Mouse (Mus musculus): ENCODE results near the gene Taf1. TPM values are rescaled to one million over a fixed set of nuclear protein-coding genes. Genes with fewer than 3 reads are reported as not detected.

Taf1 gene
- polyA plus RNA-seq, 1 experiment from 2014 or later = 15.4 TPM

DNA sequence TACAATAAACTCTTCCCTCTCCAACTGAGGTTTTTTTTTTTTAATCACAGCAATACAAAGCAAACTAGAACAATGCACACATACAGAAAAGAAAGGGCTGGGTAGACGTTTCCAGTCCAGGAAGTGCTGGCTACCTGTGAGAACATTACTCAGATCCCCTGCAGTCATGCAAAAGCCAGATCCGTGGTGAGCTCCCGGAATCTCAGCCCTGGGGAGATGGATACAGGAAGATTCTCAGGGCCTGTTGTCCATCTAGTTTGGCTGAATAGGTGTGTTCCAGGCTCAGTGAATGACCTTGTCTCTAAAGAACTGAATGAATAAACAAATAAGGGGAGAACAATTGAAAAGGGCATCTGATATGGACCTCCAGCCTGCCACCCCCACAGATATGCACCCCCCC is 90.0 kb downstream of the Taf1 start:
- H3K27ac ChIP-seq = no peak overlapping the region
- ATAC-seq (ENCODE audit: insufficient number of reproducible peaks, insufficient read depth, low FRiP score, low TSS enrichment, low read depth) = no peak
- H3K9me3 ChIP-seq = no peaks in the 10 kb centered on the region
- no peak overlapping the region for H3K4me2 ChIP-seq
- H3K4me1 ChIP-seq = no peaks in the 10 kb centered on the region
- H3K4me3 ChIP-seq = no peak overlapping the region
- no peaks in the 10 kb centered on the region; the same call in 1 of the 2 replicates for H3K27me3 ChIP-seq
- no peak overlapping the region for H3K9ac ChIP-seq
- H3K36me3 ChIP-seq = no peaks in the 10 kb centered on the region
- 44% methylated on average over 3 of the region's 3 CpGs for WGBS

DNA sequence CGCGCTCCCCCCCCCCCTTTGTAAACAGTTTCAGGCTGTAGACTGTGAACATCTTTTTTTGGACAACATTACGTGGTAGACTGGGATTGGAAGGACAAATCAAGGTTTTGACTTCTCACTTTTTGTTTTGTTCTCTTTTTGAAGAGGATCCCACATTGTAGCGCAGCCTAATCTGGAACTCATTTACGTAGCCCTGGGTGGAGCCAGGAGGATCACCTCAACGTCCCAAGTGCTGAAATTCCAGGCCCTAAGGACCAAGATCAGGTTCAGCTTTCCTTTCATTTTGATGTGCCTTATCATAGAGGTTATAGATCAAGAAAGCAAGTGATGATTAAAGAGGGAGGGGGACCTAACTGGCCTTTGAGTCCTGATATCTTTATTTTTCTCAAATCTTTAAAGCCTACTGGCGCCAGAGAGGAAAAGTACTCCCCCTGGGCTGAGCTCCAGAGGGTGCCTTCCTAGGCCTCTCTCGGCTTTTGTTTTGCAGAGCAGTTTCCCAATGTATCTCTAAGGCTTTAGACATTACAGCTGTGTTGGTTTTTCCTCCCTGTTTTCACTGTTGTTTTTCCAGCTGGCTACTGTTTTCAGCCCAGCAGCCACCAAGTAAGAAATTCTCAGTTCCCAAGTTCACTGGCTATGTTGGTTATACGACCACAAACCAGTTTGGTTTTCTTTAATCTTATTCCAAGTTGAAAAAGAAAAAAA is 104.4 kb downstream of the Taf1 start:
- Histone ChIP-seq H3K4me1 (peaks cover 3% of the 10 kb centered on the region; the same call in 1 of the 2 replicates), H3K4me3 (no peak overlapping the region), H3K27ac (no peak overlapping the region), H3K27me3 (peaks cover 44% of the 10 kb centered on the region), H3K4me2 (no peak overlapping the region), H3K9ac (no peak overlapping the region), H3K9me3 (no peaks in the 10 kb centered on the region), H3K36me3 (no peaks in the 10 kb centered on the region)
- ATAC-seq (ENCODE audit: insufficient number of reproducible peaks, insufficient read depth, low FRiP score, low TSS enrichment, low read depth) = no peak
- WGBS = 28% methylated on average over 9 of the region's 9 CpGs

DNA sequence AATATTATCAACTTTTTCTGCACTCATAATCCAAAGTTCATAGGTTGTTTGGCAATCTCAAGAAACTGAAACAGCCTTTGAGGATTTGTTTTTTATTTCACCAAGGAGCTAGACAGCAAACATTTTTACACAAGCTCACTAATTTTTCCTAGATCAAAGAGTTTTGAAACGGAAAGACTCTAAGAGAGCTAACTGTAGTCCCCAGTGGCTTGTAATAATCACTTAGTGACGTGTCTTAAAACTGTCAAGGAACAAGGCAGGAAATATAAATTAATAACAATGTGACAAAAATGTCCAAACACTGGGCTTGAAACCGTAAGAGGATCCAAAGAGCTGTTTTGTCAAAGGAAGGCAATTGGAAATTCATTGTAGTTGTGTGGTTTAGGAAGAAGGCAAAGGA is 106.3 kb downstream of the Taf1 start:
- H3K9me3 ChIP-seq = no peaks in the 10 kb centered on the region
- peak overlapping the region; percentile 51 for H3K4me2 ChIP-seq
- H3K36me3 ChIP-seq = no peaks in the 10 kb centered on the region
- peaks cover 8% of the 10 kb centered on the region; the same call in 1 of the 2 replicates for H3K4me1 ChIP-seq
- peak overlapping the region; percentile 58 for H3K9ac ChIP-seq
- ATAC-seq (ENCODE audit: insufficient number of reproducible peaks, insufficient read depth, low FRiP score, low TSS enrichment, low read depth) = no peak
- H3K27me3 ChIP-seq = peaks cover 44% of the 10 kb centered on the region
- 0 out of 2 replicates have a peak overlapping the region, but pooled peaks have one; percentile 66 for H3K4me3 ChIP-seq
- WGBS = 32% methylated on average over 3 of the region's 3 CpGs
- peak overlapping the region; percentile 87; the same call in 1 of the 2 replicates for H3K27ac ChIP-seq

DNA sequence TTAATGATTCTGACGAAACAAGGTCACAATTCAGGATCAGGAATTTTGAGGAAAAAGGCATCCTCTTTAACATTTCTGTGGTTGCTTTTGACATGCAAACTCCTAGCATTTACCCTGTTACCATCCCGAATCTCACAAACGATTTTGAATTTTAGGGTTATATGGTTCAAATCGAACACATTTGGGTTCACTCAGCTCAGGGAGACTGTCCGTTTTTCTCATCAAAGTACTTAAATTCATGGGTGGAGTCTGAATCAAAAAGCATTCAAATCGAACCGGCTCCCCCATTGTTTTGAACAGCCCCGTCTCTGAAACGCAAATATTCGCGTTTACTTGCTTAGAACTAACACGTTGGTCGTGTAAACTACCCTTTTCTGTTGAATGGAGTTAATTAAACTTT is 106.8 kb downstream of the Taf1 start:
- Histone ChIP-seq H3K4me1 (peaks cover 8% of the 10 kb centered on the region; the same call in 1 of the 2 replicates), H3K27ac (peak overlapping the region; percentile 87), H3K9me3 (no peaks in the 10 kb centered on the region), H3K27me3 (peaks cover 44% of the 10 kb centered on the region), H3K4me2 (peak overlapping the region; percentile 51), H3K4me3 (peak overlapping the region; percentile 66), H3K36me3 (no peaks in the 10 kb centered on the region), H3K9ac (peak overlapping the region; percentile 58)
- ATAC-seq (ENCODE audit: insufficient number of reproducible peaks, insufficient read depth, low FRiP score, low TSS enrichment, low read depth) = no peak
- 20% methylated on average over 13 of the region's 13 CpGs for WGBS

DNA sequence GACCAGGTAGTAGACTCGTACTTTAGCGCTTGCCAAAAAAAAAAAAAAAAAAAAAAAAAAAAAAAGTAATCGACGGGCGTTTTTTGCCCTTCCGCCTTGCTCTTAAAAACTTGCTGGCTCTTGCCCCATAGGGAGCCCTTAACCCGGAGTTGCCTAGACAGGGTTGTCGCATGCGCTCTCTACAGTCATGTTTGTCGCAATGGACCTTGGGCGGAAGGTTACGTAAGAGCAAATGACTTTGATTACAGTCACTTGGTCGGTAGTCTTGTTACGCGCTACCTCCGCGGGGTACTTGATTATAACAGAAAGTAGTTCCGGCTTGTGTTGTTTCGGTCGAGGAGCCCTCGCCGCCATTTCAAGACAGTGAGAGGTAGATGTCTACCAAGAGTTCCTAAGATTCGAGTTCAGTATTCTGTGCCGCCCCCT is 107.2 kb downstream of the Taf1 start, which contains the start of gene Ogt:
Gene Ogt (plus strand): TSS at position 320 of the 426 bp plus-strand sequence.
- Histone ChIP-seq H3K4me3 (peak within 1 kb of the TSS; percentile 66), H3K36me3 (no peaks in the 10 kb centered on the region), H3K9ac (peak within 1 kb of the TSS; percentile 85), H3K9me3 (no peaks in the 10 kb centered on the region), H3K4me2 (peak within 1 kb of the TSS; percentile 62), H3K27me3 (peaks cover 44% of the 10 kb centered on the region), H3K4me1 (peaks cover 8% of the 10 kb centered on the region; the same call in 1 of the 2 replicates), H3K27ac (peak within 1 kb of the TSS; percentile 87)
- peak; percentile 87 for ATAC-seq (ENCODE audit: insufficient number of reproducible peaks, insufficient read depth, low FRiP score, low TSS enrichment, low read depth)
- 23% methylated on average over 24 of the region's 24 CpGs for WGBS

DNA sequence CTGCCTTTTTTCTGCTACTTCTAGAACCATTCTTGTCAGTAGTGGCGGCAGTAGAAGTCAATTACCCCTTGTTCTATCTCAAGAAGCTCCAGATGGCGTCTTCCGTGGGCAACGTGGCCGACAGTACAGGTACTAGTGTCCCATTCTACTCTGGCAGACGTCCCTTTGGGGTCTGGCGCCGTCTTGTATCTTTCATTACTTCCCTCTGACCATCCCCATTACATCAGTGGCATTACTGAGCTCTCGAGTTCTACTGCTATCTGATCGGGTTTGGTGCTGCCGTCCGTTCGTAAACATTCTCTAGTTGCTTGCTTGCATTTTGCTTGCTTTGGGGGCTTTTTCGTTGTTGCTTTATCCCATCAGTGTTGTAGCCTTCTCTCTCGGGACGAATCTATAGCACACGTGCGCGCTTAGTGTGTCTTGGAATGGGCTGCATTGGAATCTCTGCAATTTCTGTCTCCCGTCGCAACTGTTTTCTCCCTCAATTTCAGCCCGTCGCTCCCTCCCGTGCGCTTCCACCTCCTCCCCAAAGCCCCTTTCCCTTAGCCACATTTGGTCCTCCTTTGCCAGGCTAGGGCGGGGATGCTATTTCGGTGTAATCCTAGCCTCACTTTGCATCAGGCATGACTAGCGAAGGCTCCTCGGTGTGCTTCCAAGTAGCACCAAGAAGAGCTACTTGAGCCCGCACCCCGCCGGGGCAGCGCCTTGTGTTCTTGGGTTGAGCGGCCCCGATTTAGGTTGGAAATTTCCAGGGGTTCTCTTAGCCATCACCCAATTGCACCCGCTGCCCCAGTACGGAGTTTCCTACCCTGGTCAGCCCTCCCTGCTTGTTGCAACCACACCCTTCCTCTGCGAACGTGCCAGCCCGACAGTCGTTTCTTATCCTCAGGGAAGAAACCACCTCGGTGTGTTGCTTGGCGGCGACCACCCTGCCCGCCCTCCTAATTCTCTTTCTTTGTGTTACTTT is 107.9 kb downstream of the Taf1 start:
- Histone ChIP-seq H3K27ac (peak overlapping the region; percentile 87), H3K4me3 (peak overlapping the region; percentile 66), H3K27me3 (peaks cover 44% of the 10 kb centered on the region), H3K4me2 (peak overlapping the region; percentile 62), H3K9me3 (no peaks in the 10 kb centered on the region), H3K9ac (peak overlapping the region; percentile 85), H3K36me3 (no peaks in the 10 kb centered on the region), H3K4me1 (peaks cover 8% of the 10 kb centered on the region; the same call in 1 of the 2 replicates)
- WGBS = 19% methylated on average over 45 of the region's 45 CpGs
- ATAC-seq (ENCODE audit: insufficient number of reproducible peaks, insufficient read depth, low FRiP score, low TSS enrichment, low read depth) = no peak

DNA sequence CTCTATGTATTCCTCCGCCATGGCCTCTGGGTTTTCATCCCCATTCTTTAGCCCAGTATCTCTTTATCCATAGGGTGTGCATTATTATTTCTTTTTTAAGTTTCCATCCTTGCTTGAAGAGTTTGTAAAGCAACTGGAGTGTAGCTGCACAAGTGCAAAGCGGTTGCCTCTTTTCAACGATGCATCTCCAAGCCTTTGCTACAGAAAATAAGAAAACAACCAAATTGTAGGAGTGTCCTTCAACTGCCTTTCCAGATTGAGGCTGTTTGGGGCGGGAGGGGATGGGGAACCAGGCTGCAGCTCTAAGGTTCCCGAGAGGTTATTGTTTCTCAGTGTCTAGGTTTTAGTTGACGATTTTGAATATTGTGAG is 108.6 kb downstream of the Taf1 start:
- Histone ChIP-seq H3K9ac (peak overlapping the region; percentile 85), H3K27me3 (peaks cover 44% of the 10 kb centered on the region), H3K4me3 (peak overlapping the region; percentile 66), H3K4me1 (peaks cover 8% of the 10 kb centered on the region; the same call in 1 of the 2 replicates), H3K9me3 (no peaks in the 10 kb centered on the region), H3K36me3 (no peaks in the 10 kb centered on the region), H3K27ac (peak overlapping the region; percentile 87; the same call in 1 of the 2 replicates), H3K4me2 (peak overlapping the region; percentile 62)
- ATAC-seq (ENCODE audit: insufficient number of reproducible peaks, insufficient read depth, low FRiP score, low TSS enrichment, low read depth) = no peak
- WGBS = 13% methylated on average over 6 of the region's 6 CpGs

DNA sequence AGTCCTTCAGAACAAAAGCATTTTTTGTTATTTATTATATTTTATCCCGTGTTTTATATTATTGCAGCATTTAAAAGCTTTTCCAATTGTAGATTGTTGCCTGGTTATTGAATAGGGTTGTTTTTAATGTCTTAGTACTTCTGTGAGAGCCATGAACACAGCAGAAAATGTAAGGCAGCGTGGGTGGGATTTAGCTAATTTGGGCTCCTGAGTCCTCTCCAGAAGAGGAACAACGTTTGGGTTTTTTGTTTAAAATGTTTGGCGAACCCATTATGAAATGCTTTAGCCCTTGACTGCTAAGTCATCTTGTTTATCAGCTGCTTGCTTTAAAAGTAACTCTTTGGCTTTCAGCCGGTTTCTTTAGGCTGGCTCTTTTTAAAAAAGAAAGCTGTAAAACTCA is 109.6 kb downstream of the Taf1 start:
- H3K4me1 ChIP-seq = peaks cover 5% of the 10 kb centered on the region; the same call in 1 of the 2 replicates
- no peaks in the 10 kb centered on the region for H3K9me3 ChIP-seq
- no peak overlapping the region for H3K27ac ChIP-seq
- H3K4me3 ChIP-seq = peak overlapping the region; percentile 66
- H3K9ac ChIP-seq = peak overlapping the region; percentile 51; the same call in 1 of the 2 replicates
- H3K4me2 ChIP-seq = peak overlapping the region; percentile 62
- whole genome bisulfite sequencing = 22% methylated on average over 5 of the region's 5 CpGs
- no peaks in the 10 kb centered on the region for H3K36me3 ChIP-seq
- no peak for ATAC-seq (ENCODE audit: insufficient number of reproducible peaks, insufficient read depth, low FRiP score, low TSS enrichment, low read depth)
- H3K27me3 ChIP-seq = peaks cover 36% of the 10 kb centered on the region

DNA sequence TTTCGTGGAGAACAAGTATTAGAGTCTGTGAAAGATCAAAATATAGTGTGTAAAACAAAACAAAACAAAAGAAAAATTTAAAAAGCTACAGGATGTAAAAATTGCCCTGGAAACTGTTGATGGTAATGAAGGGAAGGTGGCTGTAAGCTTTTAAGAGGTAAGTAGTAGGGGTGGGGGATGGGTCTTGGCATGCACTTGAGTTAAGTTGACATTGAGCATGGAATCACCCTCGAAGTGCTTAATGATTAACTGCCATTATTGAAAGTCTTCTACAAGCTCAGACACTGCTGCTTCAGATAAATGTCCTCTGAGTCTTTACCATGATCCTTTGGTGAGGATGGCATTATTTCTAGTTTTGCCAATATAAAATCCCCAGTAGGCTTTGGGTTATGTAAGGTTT is 112.8 kb downstream of the Taf1 start:
- H3K27me3 ChIP-seq = peaks cover 11% of the 10 kb centered on the region
- no peak overlapping the region for H3K27ac ChIP-seq
- no peak overlapping the region for H3K4me2 ChIP-seq
- H3K4me1 ChIP-seq = 0 out of 2 replicates have a peak, but pooled peaks cover 5% of the 10 kb centered on the region
- no peak overlapping the region for H3K9ac ChIP-seq
- WGBS = 68% methylated on average over 2 of the region's 2 CpGs
- H3K36me3 ChIP-seq = no peaks in the 10 kb centered on the region
- H3K9me3 ChIP-seq = no peaks in the 10 kb centered on the region
- H3K4me3 ChIP-seq = no peak overlapping the region
- no peak for ATAC-seq (ENCODE audit: insufficient number of reproducible peaks, insufficient read depth, low FRiP score, low TSS enrichment, low read depth)

DNA sequence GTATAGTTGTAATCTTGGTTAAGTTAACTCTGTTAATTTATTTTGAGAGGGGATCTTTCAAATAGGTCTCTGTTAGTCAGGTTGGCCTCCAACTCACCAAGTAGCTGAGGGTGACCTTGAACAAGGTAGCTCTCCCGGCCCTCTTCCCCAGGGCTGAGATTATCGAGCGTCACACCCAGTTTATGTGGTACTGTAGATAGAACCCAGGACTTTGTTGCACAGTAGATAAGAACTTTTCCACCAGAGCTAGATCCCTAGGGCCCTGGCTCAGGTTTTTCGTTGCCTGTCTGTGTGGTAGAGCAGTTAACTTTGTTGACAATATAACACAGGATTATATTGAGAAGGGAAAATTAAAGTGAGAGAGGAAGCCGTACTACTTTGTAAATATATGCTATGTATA is 114.1 kb downstream of the Taf1 start:
- H3K4me2 ChIP-seq = no peak overlapping the region
- no peak overlapping the region for H3K9ac ChIP-seq
- WGBS = 78% methylated on average over 5 of the region's 5 CpGs
- ATAC-seq (ENCODE audit: insufficient number of reproducible peaks, insufficient read depth, low FRiP score, low TSS enrichment, low read depth) = no peak
- H3K27ac ChIP-seq = no peak overlapping the region
- no peak overlapping the region for H3K4me3 ChIP-seq
- H3K36me3 ChIP-seq = no peaks in the 10 kb centered on the region
- H3K4me1 ChIP-seq = 0 out of 2 replicates have a peak, but pooled peaks cover 5% of the 10 kb centered on the region
- H3K9me3 ChIP-seq = no peaks in the 10 kb centered on the region
- H3K27me3 ChIP-seq = peaks cover 1% of the 10 kb centered on the region; the same call in 1 of the 2 replicates
